Mouse (Mus musculus): ENCODE measurements around the gene Bahcc1.
A peak's percentile ranks its signal among the peaks of the same experiment; 100 is the strongest.

Gene Bahcc1

GRCm38 (mm10) chr11:120208848-120209247 is 23.9 kb upstream of the Bahcc1 start:
- peak in 1 of 2 experiments; percentile 24 for DNase-seq

- DNase-seq, result no peak
Observed at GRCm38 (mm10) chr11:120209462-120209861, 23.3 kb upstream of the Bahcc1 start.

- no peak for DNase-seq
Observed at GRCm38 (mm10) chr11:120215726-120216241, 17.0 kb upstream of the Bahcc1 start.

GRCm38 (mm10) chr11:120216540-120217324 is 16.0 kb upstream of the Bahcc1 start:
- no peak for DNase-seq

- DNase-seq, result no peak
Observed at GRCm38 (mm10) chr11:120218176-120218856, 14.4 kb upstream of the Bahcc1 start.

GRCm38 (mm10) chr11:120218946-120219345 is 13.8 kb upstream of the Bahcc1 start:
- DNase-seq, result no peak

- no peak for DNase-seq
Observed at GRCm38 (mm10) chr11:120219916-120220522, 12.7 kb upstream of the Bahcc1 start.

GRCm38 (mm10) chr11:120220963-120221827 is 11.6 kb upstream of the Bahcc1 start:
- DNase-seq, result no peak

GRCm38 (mm10) chr11:120222425-120223104 is 10.2 kb upstream of the Bahcc1 start:
- DNase-seq, result no peak

- no peak for DNase-seq
Observed at GRCm38 (mm10) chr11:120223586-120224487, 8.9 kb upstream of the Bahcc1 start.

- no peak for DNase-seq
Observed at GRCm38 (mm10) chr11:120224488-120225255, 8.1 kb upstream of the Bahcc1 start.

GRCm38 (mm10) chr11:120225256-120226195 is 7.2 kb upstream of the Bahcc1 start:
- no peak for DNase-seq

- no peak for DNase-seq
Observed at GRCm38 (mm10) chr11:120226421-120227280, 6.1 kb upstream of the Bahcc1 start.

GRCm38 (mm10) chr11:120227571-120228051 is 5.1 kb upstream of the Bahcc1 start:
- DNase-seq, result peak in 1 of 2 experiments; percentile 46

GRCm38 (mm10) chr11:120228116-120228890 is 4.4 kb upstream of the Bahcc1 start:
- no peak for DNase-seq

GRCm38 (mm10) chr11:120228911-120229437 is 3.8 kb upstream of the Bahcc1 start:
- DNase-seq, result peak in 1 of 2 experiments; percentile 2
